Mouse (Mus musculus): ENCODE measurements around the gene Tm2d1. TPM values are rescaled to one million over a fixed set of nuclear protein-coding genes. Genes with fewer than 3 reads are reported as not detected.
A peak's percentile ranks its signal among the peaks of the same experiment; 100 is the strongest.

Tm2d1 gene
- polyA plus RNA-seq, 1 experiment: 39.7 TPM

- Histone ChIP-seq H3K27me3 (ENCODE audit: control insufficient read depth, insufficient read depth, low read length, poor library complexity, severe bottlenecking) (no peaks in the 10 kb centered on the region), H3K36me3 (ENCODE audit: control insufficient read depth, insufficient read depth, low read length, poor library complexity, severe bottlenecking) (no peaks in the 10 kb centered on the region), H3K27ac (ENCODE audit: insufficient read depth, low read length) (no peak overlapping the region), H3K9ac (ENCODE audit: low read depth, poor library complexity, severe bottlenecking) (no peak overlapping the region), H3K4me3 (ENCODE audit: low read depth, low read length) (no peak overlapping the region), H3K9me3 (replicated peaks; ENCODE audit: control insufficient read depth, insufficient read depth, low read length, poor library complexity, severe bottlenecking) (no peaks in the 10 kb centered on the region), H3K4me1 (ENCODE audit: control insufficient read depth, insufficient read depth, low read length) (no peaks in the 10 kb centered on the region)
- TF ChIP-seq POLR2A (IDR thresholded peaks at IDR 0.05; ENCODE audit: insufficient read depth, low read length): no peak
- no peak for TF ChIP-seq CTCF (IDR thresholded peaks at IDR 0.05; ENCODE audit: low read depth, low read length)
- TF ChIP-seq EP300 (IDR thresholded peaks at IDR 0.05; ENCODE audit: insufficient read depth, low read depth, low read length): no peak
Measured at GRCm38 (mm10) chr4:98401584-98401962, 18.5 kb upstream of the Tm2d1 start.

- no peak overlapping the region for H3K27ac ChIP-seq (ENCODE audit: insufficient read depth, low read length)
- TF ChIP-seq CTCF (IDR thresholded peaks at IDR 0.05; ENCODE audit: low read depth, low read length) (no peak), EP300 (IDR thresholded peaks at IDR 0.05; ENCODE audit: insufficient read depth, low read depth, low read length) (no peak), POLR2A (IDR thresholded peaks at IDR 0.05; ENCODE audit: insufficient read depth, low read length) (no peak)
- H3K4me3 ChIP-seq (ENCODE audit: low read depth, low read length): no peak overlapping the region
- no peaks in the 10 kb centered on the region for H3K36me3 ChIP-seq (ENCODE audit: control insufficient read depth, insufficient read depth, low read length, poor library complexity, severe bottlenecking)
- H3K4me1 ChIP-seq (ENCODE audit: control insufficient read depth, insufficient read depth, low read length): no peaks in the 10 kb centered on the region
- H3K9me3 ChIP-seq (replicated peaks; ENCODE audit: control insufficient read depth, insufficient read depth, low read length, poor library complexity, severe bottlenecking): no peaks in the 10 kb centered on the region
- H3K9ac ChIP-seq (ENCODE audit: low read depth, poor library complexity, severe bottlenecking): no peak overlapping the region
- no peaks in the 10 kb centered on the region for H3K27me3 ChIP-seq (ENCODE audit: control insufficient read depth, insufficient read depth, low read length, poor library complexity, severe bottlenecking)
Measured at GRCm38 (mm10) chr4:98400926-98401583, 17.9 kb upstream of the Tm2d1 start.

- TF ChIP-seq POLR2A (IDR thresholded peaks at IDR 0.05; ENCODE audit: insufficient read depth, low read length): no peak
- TF ChIP-seq CTCF (IDR thresholded peaks at IDR 0.05; ENCODE audit: low read depth, low read length): peak; percentile 8
- no peaks in the 10 kb centered on the region for H3K4me1 ChIP-seq (ENCODE audit: control insufficient read depth, insufficient read depth, low read length)
- H3K9ac ChIP-seq (ENCODE audit: low read depth, poor library complexity, severe bottlenecking): peak within 1 kb of the TSS; percentile 55
- peak within 1 kb of the TSS; percentile 20; the same call in 1 of the 2 replicates for H3K27ac ChIP-seq (ENCODE audit: insufficient read depth, low read length)
- peak within 1 kb of the TSS; percentile 72 for H3K4me3 ChIP-seq (ENCODE audit: low read depth, low read length)
- H3K9me3 ChIP-seq (replicated peaks; ENCODE audit: control insufficient read depth, insufficient read depth, low read length, poor library complexity, severe bottlenecking): no peaks in the 10 kb centered on the region
- H3K36me3 ChIP-seq (ENCODE audit: control insufficient read depth, insufficient read depth, low read length, poor library complexity, severe bottlenecking): no peaks in the 10 kb centered on the region
- no peaks in the 10 kb centered on the region for H3K27me3 ChIP-seq (ENCODE audit: control insufficient read depth, insufficient read depth, low read length, poor library complexity, severe bottlenecking)
Measured at GRCm38 (mm10) chr4:98395690-98396437, 12.8 kb upstream of the Tm2d1 start, which contains the start of gene Patj. Patj (plus strand) TSS chr4:98395785.

- Histone ChIP-seq H3K9me3 (replicated peaks; ENCODE audit: control insufficient read depth, insufficient read depth, low read length, poor library complexity, severe bottlenecking) (no peaks in the 10 kb centered on the region), H3K36me3 (ENCODE audit: control insufficient read depth, insufficient read depth, low read length, poor library complexity, severe bottlenecking) (no peaks in the 10 kb centered on the region), H3K27me3 (ENCODE audit: control insufficient read depth, insufficient read depth, low read length, poor library complexity, severe bottlenecking) (no peaks in the 10 kb centered on the region), H3K9ac (ENCODE audit: low read depth, poor library complexity, severe bottlenecking) (peak overlapping the region; percentile 55), H3K4me3 (ENCODE audit: low read depth, low read length) (peak overlapping the region; percentile 72), H3K4me1 (ENCODE audit: control insufficient read depth, insufficient read depth, low read length) (no peaks in the 10 kb centered on the region), H3K27ac (ENCODE audit: insufficient read depth, low read length) (no peak overlapping the region)
- TF ChIP-seq POLR2A (IDR thresholded peaks at IDR 0.05; ENCODE audit: insufficient read depth, low read length) (no peak), EP300 (IDR thresholded peaks at IDR 0.05; ENCODE audit: insufficient read depth, low read depth, low read length) (no peak), CTCF (IDR thresholded peaks at IDR 0.05; ENCODE audit: low read depth, low read length) (no peak)
Measured at GRCm38 (mm10) chr4:98395346-98395689, 12.2 kb upstream of the Tm2d1 start.

- Histone ChIP-seq H3K36me3 (ENCODE audit: control insufficient read depth, insufficient read depth, low read length, poor library complexity, severe bottlenecking) (no peaks in the 10 kb centered on the region), H3K27ac (ENCODE audit: insufficient read depth, low read length) (no peak overlapping the region)
- no peak for TF ChIP-seq CTCF (IDR thresholded peaks at IDR 0.05; ENCODE audit: low read depth, low read length)
- no peak for TF ChIP-seq POLR2A (IDR thresholded peaks at IDR 0.05; ENCODE audit: insufficient read depth, low read length)
- no peak for TF ChIP-seq EP300 (IDR thresholded peaks at IDR 0.05; ENCODE audit: insufficient read depth, low read depth, low read length)
Measured at GRCm38 (mm10) chr4:98385036-98385435, 1.9 kb upstream of the Tm2d1 start.

GRCm38 (mm10) chr4:98376943-98377342 is 6.2 kb downstream of the Tm2d1 start:
- Histone ChIP-seq H3K4me3 (ENCODE audit: low read depth, low read length) (no peak overlapping the region), H3K36me3 (ENCODE audit: control insufficient read depth, insufficient read depth, low read length, poor library complexity, severe bottlenecking) (no peaks in the 10 kb centered on the region), H3K27me3 (ENCODE audit: control insufficient read depth, insufficient read depth, low read length, poor library complexity, severe bottlenecking) (no peaks in the 10 kb centered on the region), H3K9ac (ENCODE audit: low read depth, poor library complexity, severe bottlenecking) (no peak overlapping the region), H3K4me1 (ENCODE audit: control insufficient read depth, insufficient read depth, low read length) (no peaks in the 10 kb centered on the region), H3K9me3 (replicated peaks; ENCODE audit: control insufficient read depth, insufficient read depth, low read length, poor library complexity, severe bottlenecking) (no peaks in the 10 kb centered on the region), H3K27ac (ENCODE audit: insufficient read depth, low read length) (no peak overlapping the region)
- TF ChIP-seq POLR2A (IDR thresholded peaks at IDR 0.05; ENCODE audit: insufficient read depth, low read length) (no peak), EP300 (IDR thresholded peaks at IDR 0.05; ENCODE audit: insufficient read depth, low read depth, low read length) (no peak), CTCF (IDR thresholded peaks at IDR 0.05; ENCODE audit: low read depth, low read length) (no peak)

More at GRCm38 (mm10) chr4:98385036-98385435, 1.9 kb upstream of the Tm2d1 start:
- H3K4me3 ChIP-seq (ENCODE audit: low read depth, low read length): no peak overlapping the region
- no peaks in the 10 kb centered on the region for H3K4me1 ChIP-seq (ENCODE audit: control insufficient read depth, insufficient read depth, low read length)
- no peaks in the 10 kb centered on the region for H3K27me3 ChIP-seq (ENCODE audit: control insufficient read depth, insufficient read depth, low read length, poor library complexity, severe bottlenecking)
- H3K9me3 ChIP-seq (replicated peaks; ENCODE audit: control insufficient read depth, insufficient read depth, low read length, poor library complexity, severe bottlenecking): no peaks in the 10 kb centered on the region
- H3K9ac ChIP-seq (ENCODE audit: low read depth, poor library complexity, severe bottlenecking): no peak overlapping the region

Measured in ES-Bruce4 (cell line).